Mouse (Mus musculus) hindbrain, postnatal 0 days (tissue): ENCODE results near the gene Plcb4. TPM values are rescaled to one million over a fixed set of nuclear protein-coding genes. Genes with fewer than 3 reads are reported as not detected.
"Not testable (repeated sequence)": the region's sequence is repeated elsewhere in the genome, so short reads cannot be mapped to it uniquely, and the experiment has no call there.

Source experiments
- ATAC-seq: fragments of 200-750 bp; cut with Nextera tagmentation; 2 replicates; pipeline ENCODE4 v1.8.0; 2017; ENCODE audit warnings: mild to moderate bottlenecking, moderate TSS enrichment, moderate library complexity
- DNase-seq: peaks from one replicate; pipeline ENCODE4 v3.0.0-alpha.2; 2015; ENCODE audit warnings: low spot score
- H3K27ac ChIP-seq: fragments of 300-500 bp; sonication (generic); 2 replicates; pipeline ENCODE4 v1.5.1; 2014; ENCODE audit warnings: mild to moderate bottlenecking
- H3K27me3 ChIP-seq: fragments of 300-500 bp; sonication (generic); 2 replicates; pipeline ENCODE4 v1.6.1; 2014; ENCODE audit warnings: low read length, mixed read lengths; ENCODE audit not compliant: insufficient read depth
- H3K36me3 ChIP-seq: fragments of 300-500 bp; sonication (generic); 2 replicates; pipeline ENCODE4 v1.6.1; 2014; ENCODE audit warnings: low read length, mixed read lengths; ENCODE audit not compliant: insufficient read depth
- H3K4me1 ChIP-seq: fragments of 300-500 bp; sonication (generic); 2 replicates; pipeline ENCODE4 v1.6.1; 2014; ENCODE audit warnings: antibody characterized with exemption, low read length, mixed read lengths; ENCODE audit not compliant: insufficient read depth
- H3K4me2 ChIP-seq: fragments of 300-500 bp; sonication (generic); 2 replicates; pipeline ENCODE4 v1.6.1; 2014; ENCODE audit warnings: low read depth, mild to moderate bottlenecking, low read length, moderate library complexity, mixed read lengths
- H3K4me3 ChIP-seq: fragments of 300-500 bp; sonication (generic); 2 replicates; pipeline ENCODE4 v1.5.1; 2014; ENCODE audit warnings: low read length
- H3K9ac ChIP-seq: fragments of 300-500 bp; sonication (generic); replicated peaks from 2 replicates; pipeline ENCODE4 v1.6.1; 2014; ENCODE audit warnings: mild to moderate bottlenecking, low read length, moderate library complexity, mixed read lengths
- H3K9me3 ChIP-seq: fragments of 300-500 bp; sonication (generic); 2 replicates; pipeline ENCODE4 v1.6.1; 2016; ENCODE audit warnings: low read length, mixed read lengths
- CTCF ChIP-seq: IDR thresholded peaks from 2 replicates; pipeline ENCODE4 v1.5.1; 2016; ENCODE audit warnings: antibody characterized with exemption, control low read depth, low read depth
- WGBS: fragments of 180-500 bp; shearing (Covaris S2); extraction: QIAGEN DNeasy Blood & Tissue Kit; methylation state at CpG from one replicate; pipeline ENCODE4 v1.1.7; 2014; 5-methylcytosine and 5-hydroxymethylcytosine counted together
- polyA plus RNA-seq: library from polyadenylated mRNA; unstranded; fragments of >200 nt; fragmentation: Nextera tagmentation; extraction: Ambion mirVana; gene quantifications from 2 replicates; pipeline ENCODE4 v1.2.1, GENCODE M21; 2015
- total RNA-seq: library from RNA; depleted of rRNA; stranded (reverse); fragments of >200 nt; gene quantifications from 2 replicates; pipeline ENCODE4 v1.2.3, GENCODE M21; 2014

Plcb4 gene
- total and polyA plus RNA-seq, 2 experiments from 2014 or later = 43.0 to 46.9 TPM

- DNase-seq (no peak), ATAC-seq (no peak)
- WGBS = 82% methylated on average over 5 of the region's 5 CpGs
- Histone ChIP-seq H3K27ac (no peak overlapping the region), H3K9ac (no peak overlapping the region), H3K4me3 (no peak overlapping the region), H3K4me2 (no peak overlapping the region), H3K4me1 (no peaks in the 10 kb centered on the region), H3K36me3 (no peaks in the 10 kb centered on the region), H3K9me3 (no peaks in the 10 kb centered on the region), H3K27me3 (no peaks in the 10 kb centered on the region)
- no peak for TF ChIP-seq CTCF
These were observed 232.9 kb downstream of the Plcb4 start for GRCm38 (mm10) chr2:135891686-135892085.

GRCm38 (mm10) chr2:135894582-135894981 is 235.8 kb downstream of the Plcb4 start:
- H3K4me3 ChIP-seq = no peak overlapping the region
- TF ChIP-seq CTCF = no peak
- DNase-seq (no peak), ATAC-seq (no peak)
- H3K27ac ChIP-seq = no peak overlapping the region
- 77% methylated on average over 2 of the region's 2 CpGs for WGBS
- no peak overlapping the region for H3K4me2 ChIP-seq
- no peak overlapping the region for H3K9ac ChIP-seq
- no peaks in the 10 kb centered on the region for H3K9me3 ChIP-seq
- no peaks in the 10 kb centered on the region for H3K4me1 ChIP-seq
- no peaks in the 10 kb centered on the region for H3K27me3 ChIP-seq
- no peaks in the 10 kb centered on the region for H3K36me3 ChIP-seq

DNA sequence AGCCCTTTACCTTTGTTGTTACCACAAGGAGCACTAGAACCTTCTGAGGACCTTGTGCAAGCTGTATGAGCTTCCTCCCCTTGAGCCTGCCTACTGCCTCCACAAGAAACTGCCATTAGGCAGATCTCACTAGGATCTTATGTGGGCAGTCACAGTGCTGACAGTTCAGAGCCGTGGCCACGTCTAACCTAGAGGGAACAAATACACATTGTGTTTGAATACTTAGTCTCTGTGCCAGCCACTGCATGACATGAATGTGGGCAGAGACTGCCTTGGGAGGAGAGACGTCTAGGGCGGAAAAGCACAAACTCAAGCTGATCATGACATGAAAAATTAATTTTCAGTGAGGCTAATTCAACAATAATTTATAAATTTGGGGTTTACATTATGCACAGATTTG is 239.2 kb downstream of the Plcb4 start:
- Histone ChIP-seq H3K4me3 (no peak overlapping the region), H3K4me2 (no peak overlapping the region), H3K4me1 (no peaks in the 10 kb centered on the region), H3K9ac (no peak overlapping the region), H3K27me3 (no peaks in the 10 kb centered on the region), H3K36me3 (no peaks in the 10 kb centered on the region), H3K9me3 (no peaks in the 10 kb centered on the region), H3K27ac (no peak overlapping the region)
- no peak for TF ChIP-seq CTCF
- 40% methylated on average over 4 of the region's 4 CpGs for WGBS
- no peak for DNase-seq
- no peak for ATAC-seq

DNA sequence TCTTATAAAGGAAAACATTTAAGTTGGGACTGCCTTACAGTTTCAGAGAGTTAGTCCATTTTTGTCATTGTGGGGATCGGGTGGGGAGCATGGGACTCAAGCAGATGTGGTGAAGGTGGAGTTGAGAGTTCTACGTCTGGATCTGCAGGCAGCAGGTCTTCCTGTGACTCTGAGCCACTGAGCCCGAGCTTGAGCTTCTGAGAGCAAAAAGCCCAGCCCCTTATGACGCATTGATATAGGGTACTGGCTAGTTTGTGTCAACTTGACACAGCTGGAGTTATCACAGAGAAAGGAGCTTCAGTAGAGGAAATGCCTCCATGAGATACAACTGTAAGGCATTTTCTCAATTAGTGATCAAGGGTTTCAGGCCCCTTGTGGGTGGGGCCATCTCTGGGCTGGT is 241.1 kb downstream of the Plcb4 start:
- ATAC-seq, H3K27ac ChIP-seq, H3K4me3 ChIP-seq, H3K9me3 ChIP-seq, H3K4me2 ChIP-seq, H3K36me3 ChIP-seq, DNase-seq, H3K27me3 ChIP-seq, H3K9ac ChIP-seq, H3K4me1 ChIP-seq: not testable (repeated sequence)
- 88% methylated on average over 4 of the region's 4 CpGs for WGBS

DNA sequence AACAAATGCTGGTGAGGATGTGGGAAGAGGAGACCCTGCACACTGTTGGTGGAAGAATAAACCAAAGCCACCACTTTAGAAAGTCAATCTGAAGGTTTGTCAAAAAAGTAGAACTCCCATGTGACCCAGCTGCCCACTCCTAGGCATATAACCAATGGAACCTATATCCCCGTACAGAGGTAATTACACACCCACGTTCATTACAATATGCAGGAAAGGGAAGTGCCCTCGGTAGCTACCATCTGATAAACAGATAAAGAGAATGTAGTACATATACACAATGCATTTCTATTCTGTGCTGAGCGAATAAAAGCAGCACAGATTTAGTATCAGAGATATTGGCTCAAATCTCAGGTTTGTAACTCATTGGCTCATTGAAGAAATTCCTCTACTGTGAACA is 242.2 kb downstream of the Plcb4 start:
- no peak for TF ChIP-seq CTCF
- DNase-seq (no peak), ATAC-seq (no peak)
- no peak overlapping the region for H3K27ac ChIP-seq
- 92% methylated on average over 4 of the region's 4 CpGs for WGBS
- no peak overlapping the region for H3K4me3 ChIP-seq
- H3K4me1 ChIP-seq = no peaks in the 10 kb centered on the region
- H3K4me2 ChIP-seq = no peak overlapping the region
- H3K27me3 ChIP-seq = no peaks in the 10 kb centered on the region
- no peaks in the 10 kb centered on the region for H3K36me3 ChIP-seq
- H3K9me3 ChIP-seq = no peaks in the 10 kb centered on the region
- H3K9ac ChIP-seq = no peak overlapping the region

DNA sequence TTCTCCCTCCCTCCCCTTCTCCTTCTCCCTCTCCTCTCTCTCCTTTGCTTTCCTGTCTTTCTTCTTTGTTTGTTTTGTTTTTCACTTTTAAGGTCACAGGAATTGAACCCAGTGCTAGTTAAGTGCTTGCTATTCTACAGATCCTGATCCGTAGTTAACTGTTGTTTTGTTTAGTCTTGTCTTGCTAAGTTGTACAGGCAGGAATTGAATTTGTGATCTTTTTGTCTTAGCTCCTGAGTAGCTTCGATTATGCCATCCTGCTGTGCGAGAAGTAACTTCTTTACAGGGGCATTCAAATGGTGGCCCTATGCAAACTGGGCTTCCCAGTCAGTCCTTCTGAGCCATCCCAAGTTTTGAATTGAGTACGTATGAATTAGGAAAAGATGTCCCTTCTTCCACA is 245.5 kb downstream of the Plcb4 start:
- 57% methylated on average over 4 of the region's 4 CpGs for WGBS
- no peak for ATAC-seq
- Histone ChIP-seq H3K9ac (no peak overlapping the region), H3K4me3 (no peak overlapping the region), H3K27me3 (no peaks in the 10 kb centered on the region), H3K4me2 (no peak overlapping the region), H3K4me1 (no peaks in the 10 kb centered on the region), H3K36me3 (no peaks in the 10 kb centered on the region), H3K27ac (no peak overlapping the region), H3K9me3 (no peaks in the 10 kb centered on the region)
- no peak for DNase-seq
- no peak for TF ChIP-seq CTCF

- Histone ChIP-seq H3K9ac (no peak overlapping the region), H3K27me3 (no peaks in the 10 kb centered on the region), H3K4me2 (no peak overlapping the region), H3K36me3 (no peaks in the 10 kb centered on the region), H3K4me3 (no peak overlapping the region), H3K27ac (no peak overlapping the region), H3K4me1 (no peaks in the 10 kb centered on the region), H3K9me3 (no peaks in the 10 kb centered on the region)
- DNase-seq (no peak), ATAC-seq (no peak)
- WGBS = 91% methylated on average over 4 of the region's 4 CpGs
- TF ChIP-seq CTCF = no peak
These were observed 246.0 kb downstream of the Plcb4 start for GRCm38 (mm10) chr2:135904791-135905190.
